Mouse (Mus musculus) megakaryocyte, embryonic 14.5 days (primary cell): ENCODE measurements around the gene Irf1.

Experiments used
- FLI1 ChIP-seq: IDR thresholded peaks from 2 replicates; pipeline ENCODE4 v1.6.1; 2012; ENCODE audit warnings: low read length, inconsistent platforms, mixed read lengths
- GATA1 ChIP-seq: IDR thresholded peaks from 3 replicates; pipeline ENCODE4 v1.6.1; 2012; ENCODE audit warnings: mixed read lengths, low read length, inconsistent platforms, borderline replicate concordance

- TF ChIP-seq GATA1, result no peak
- no peak for TF ChIP-seq FLI1
Observed at GRCm38 (mm10) chr11:53820516-53821170, 50.8 kb downstream of the Irf1 start.
